Mouse (Mus musculus) liver, embryonic 12.5 days (tissue): ENCODE results near the gene Fndc5. TPM values are rescaled to one million over a fixed set of nuclear protein-coding genes. Genes with fewer than 3 reads are reported as not detected.

Source experiments
- polyA plus RNA-seq: library from polyadenylated mRNA; unstranded; fragments of >200 nt; fragmentation: Nextera tagmentation; extraction: Ambion mirVana; gene quantifications from 2 replicates; pipeline ENCODE4 v1.2.1, GENCODE M21; 2016

Fndc5 gene
- polyA plus RNA-seq, 1 experiment from 2014 or later: 1.3 TPM

Other genes with a start within 250 kb of the Fndc5 start
- 2.0 and 2.5 TPM in 2 replicates for gene Azin2, start 174.6 kb upstream of the Fndc5 start, polyA plus RNA-seq
- gene Ak2, start 145.0 kb upstream of the Fndc5 start, polyA plus RNA-seq: 176 and 179 TPM in 2 replicates
- 7.1 TPM in 2 replicates for gene Rnf19b, start 78.7 kb upstream of the Fndc5 start, polyA plus RNA-seq
- 1.9 and 2.0 TPM in 2 replicates for gene Tmem54, start 31.5 kb upstream of the Fndc5 start, polyA plus RNA-seq
- 1.9 and 2.3 TPM in 2 replicates for gene Hpca, start 15.0 kb upstream of the Fndc5 start, polyA plus RNA-seq
- gene S100pbp, start 52.7 kb downstream of the Fndc5 start, polyA plus RNA-seq: 10.9 and 12.1 TPM in 2 replicates
- 92.4 and 92.9 TPM in 2 replicates for gene Yars, start 52.8 kb downstream of the Fndc5 start, polyA plus RNA-seq
- gene C77080, start 124.4 kb downstream of the Fndc5 start, polyA plus RNA-seq: 0.72 and 0.92 TPM in 2 replicates
- 0.13 and 0.24 TPM in 2 replicates for gene Sync, start 150.6 kb downstream of the Fndc5 start, polyA plus RNA-seq
- 292 and 306 TPM in 2 replicates for gene Rbbp4, start 198.4 kb downstream of the Fndc5 start, polyA plus RNA-seq
- 31.1 and 38.9 TPM in 2 replicates for gene Zbtb8os, start 198.7 kb downstream of the Fndc5 start, polyA plus RNA-seq
- 3.1 TPM in 2 replicates for gene Zbtb8a, start 241.1 kb downstream of the Fndc5 start, polyA plus RNA-seq